In the genomic region with DNA sequence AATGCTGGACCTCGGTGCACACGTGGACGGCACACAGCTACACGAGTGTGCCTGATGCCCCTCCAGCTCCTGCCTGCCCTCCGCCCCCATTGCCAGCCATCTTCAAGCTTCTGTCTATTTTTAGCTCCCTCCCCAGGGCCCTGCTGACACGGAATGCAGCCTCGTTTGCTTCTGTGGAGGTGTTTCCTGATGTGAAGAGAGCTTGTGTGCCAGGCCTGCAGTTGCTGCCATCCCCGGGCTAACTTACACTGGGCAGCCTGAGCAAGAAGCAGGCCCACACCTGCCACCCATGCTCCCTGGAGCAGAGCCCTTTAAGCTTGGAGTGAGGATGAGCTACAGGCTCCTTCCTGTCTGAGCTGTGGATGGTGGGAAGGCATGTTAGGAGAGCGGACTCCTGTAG, we compare ENCODE assay signal across 20 mouse cellular contexts. TPM values are rescaled to one million over a fixed set of nuclear protein-coding genes. Genes with fewer than 3 reads are reported as not detected.
DNase-seq lines count a peak whose midpoint lies in the region; ATAC-seq and TF ChIP-seq lines count a peak whose summit lies in the region.
"Had no signal": no experiment of that assay in that cellular context is flagged by ENCODE, and none has a peak within 500 bp of the region (broad histone marks: within the 10 kb centered on the region; RNA-seq: fewer than 3 reads in every experiment).

No protein-coding gene starts in this region.

- H3K9ac ChIP-seq in midbrain, embryonic 16.5 days (ENCODE audit: low read depth, low read length) = peak overlapping the region; percentile 10; the same call in 1 of the 2 replicates
- no peak overlapping the region for H3K9ac ChIP-seq in heart, postnatal 0 days (replicated peaks; ENCODE audit: low read depth, low read length)
- H3K9ac ChIP-seq: kidney, embryonic 15.5 days; liver, embryonic 14.5 days had no signal

- no peaks in the 10 kb centered on the region for H3K27me3 ChIP-seq in midbrain, embryonic 16.5 days (ENCODE audit: control insufficient read depth, insufficient read depth, low read depth, low read length)
- H3K27me3 ChIP-seq in midbrain, embryonic 10.5 days (ENCODE audit: low read depth, poor library complexity, severe bottlenecking) = no peaks in the 10 kb centered on the region
- no peaks in the 10 kb centered on the region for H3K27me3 ChIP-seq in heart, postnatal 0 days (ENCODE audit: control insufficient read depth, insufficient read depth, low read length)
- H3K27me3 ChIP-seq: kidney, embryonic 15.5 days had no signal

- H3K4me1 ChIP-seq in midbrain, embryonic 16.5 days (ENCODE audit: control insufficient read depth, insufficient read depth, low read length) = peaks cover 4% of the 10 kb centered on the region; the same call in 1 of the 2 replicates
- peaks cover 46% of the 10 kb centered on the region for H3K4me1 ChIP-seq in midbrain, embryonic 10.5 days
- H3K4me1 ChIP-seq in heart, postnatal 0 days (ENCODE audit: control insufficient read depth, insufficient read depth) = peaks cover 54% of the 10 kb centered on the region

- peak; percentile 43 for DNase-seq in gastrocnemius, adult 18-20 months (ENCODE audit: low spot score)
- DNase-seq in gastrocnemius, postnatal 14 days = no peak
- DNase-seq in midbrain, embryonic 10.5 days (ENCODE audit: low spot score) = no peak
- peak; percentile 90 for DNase-seq in heart, postnatal 0 days (ENCODE audit: low spot score)
- DNase-seq in frontal cortex, postnatal 25 days (ENCODE audit: low spot score in 2 of 2) = no peak
- DNase-seq in frontal cortex, postnatal 10 days (ENCODE audit: low spot score in 2 of 2) = no peak
- DNase-seq in left cerebral cortex, adult 18-20 months (ENCODE audit: low spot score in 2 of 2) = no peak
- DNase-seq: cerebellum, postnatal 36 days; lung, postnatal 10 days; spleen, adult 18-20 months; thymus, postnatal 4 days had no signal

- TF ChIP-seq EP300 in heart, postnatal 0 days (IDR thresholded peaks at IDR 0.05; ENCODE audit: low read depth) = peak; percentile 47; the same call in 1 of the 2 replicates

- H3K4me3 ChIP-seq in midbrain, embryonic 16.5 days (ENCODE audit: low read depth, low read length) = no peak overlapping the region
- H3K4me3 ChIP-seq in midbrain, embryonic 10.5 days = no peak overlapping the region
- H3K4me3 ChIP-seq in heart, postnatal 0 days (ENCODE audit: low read depth, low read length) = no peak overlapping the region
- H3K4me3 ChIP-seq: kidney, embryonic 15.5 days had no signal

- peaks cover 3% of the 10 kb centered on the region for H3K36me3 ChIP-seq in midbrain, embryonic 16.5 days (ENCODE audit: control insufficient read depth, insufficient read depth, low read length)
- peaks cover 25% of the 10 kb centered on the region for H3K36me3 ChIP-seq in midbrain, embryonic 10.5 days
- H3K36me3 ChIP-seq in heart, postnatal 0 days (replicated peaks; ENCODE audit: control insufficient read depth, insufficient read depth, low read length) = peaks cover 6% of the 10 kb centered on the region; the same call in 1 of the 2 replicates
- H3K36me3 ChIP-seq: kidney, embryonic 15.5 days had no signal

- 70% methylated on average over 9 of the region's 9 CpGs for WGBS in midbrain, embryonic 16.5 days
- 69% methylated on average over 9 of the region's 9 CpGs for WGBS in midbrain, embryonic 10.5 days
- WGBS in heart, postnatal 0 days = 23% methylated on average over 9 of the region's 9 CpGs

- H3K9me3 ChIP-seq in midbrain, embryonic 16.5 days (replicated peaks; ENCODE audit: control insufficient read depth, low read length, poor library complexity, severe bottlenecking) = no peaks in the 10 kb centered on the region
- H3K9me3 ChIP-seq in midbrain, embryonic 10.5 days (replicated peaks) = no peaks in the 10 kb centered on the region
- no peaks in the 10 kb centered on the region for H3K9me3 ChIP-seq in heart, postnatal 0 days (replicated peaks; ENCODE audit: control insufficient read depth, low read length)
- H3K9me3 ChIP-seq: kidney, embryonic 15.5 days had no signal

- H3K4me2 ChIP-seq in midbrain, embryonic 16.5 days (ENCODE audit: low read length) = no peak overlapping the region
- H3K4me2 ChIP-seq in heart, postnatal 0 days (ENCODE audit: low read depth, low read length) = peak overlapping the region; percentile 39; the same call in 1 of the 2 replicates
- H3K4me2 ChIP-seq: kidney, embryonic 15.5 days had no signal

- H3K27ac ChIP-seq in midbrain, embryonic 16.5 days (ENCODE audit: low read length) = no peak overlapping the region
- no peak overlapping the region for H3K27ac ChIP-seq in midbrain, embryonic 10.5 days (replicated peaks)
- peak overlapping the region; percentile 90 for H3K27ac ChIP-seq in heart, postnatal 0 days (ENCODE audit: low read depth)
- H3K27ac ChIP-seq: kidney, embryonic 15.5 days had no signal

- intact Hi-C loops in gastrocnemius, postnatal 14 days (cut with DNase I; ENCODE audit: low total_unique reads) = no loop called here

- no peak for ATAC-seq in midbrain, embryonic 16.5 days
- peak; percentile 77 for ATAC-seq in heart, postnatal 0 days (ENCODE audit: insufficient read depth, low read depth)

- TF ChIP-seq CTCF in heart, postnatal 0 days (IDR thresholded peaks at IDR 0.05; ENCODE audit: low read depth) = no peak

RNA-seq across cellular contexts. Expression of gene Gpr153, which starts 11.8 kb away (rescaled TPM):
- total RNA-seq in gastrocnemius, adult 18-20 months (2021) = 1 to 10 TPM; 3.4 to 4.5 TPM
- 10 to 100 TPM; 18.0 to 21.0 TPM for total RNA-seq in gastrocnemius, postnatal 14 days (2021)
- 13.8 and 16.2 TPM in 2 replicates for polyA plus RNA-seq in midbrain, embryonic 16.5 days (2015; fragmentation: Nextera tagmentation; extraction: Ambion mirVana)
- 7.0 and 7.7 TPM in 2 replicates for polyA plus RNA-seq in midbrain, embryonic 10.5 days (2016; fragmentation: Nextera tagmentation; extraction: Ambion mirVana)
- 50.8 and 56.4 TPM in 2 replicates for total RNA-seq in heart, postnatal 0 days (2014; rRNA removed; ENCODE audit: low replicate concordance)
- 5.0 TPM in 2 replicates for polyA plus RNA-seq in heart, postnatal 0 days (2015; fragmentation: Nextera tagmentation; extraction: Ambion mirVana)
- total RNA-seq in left cerebral cortex, adult 18-20 months (2021) = 10 to 100 TPM; 26.8 to 33.4 TPM
- total RNA-seq: hematopoietic stem cell, adult 5-6 weeks; megakaryocyte-erythroid progenitor cell, adult 5-6 weeks had no signal

RNA-seq across cellular contexts. Expression of gene Hes3, which starts 29.3 kb away (rescaled TPM):
- total RNA-seq in gastrocnemius, adult 18-20 months (2021) = not detected
- total RNA-seq in gastrocnemius, postnatal 14 days (2021) = not detected
- polyA plus RNA-seq in midbrain, embryonic 16.5 days (2015; fragmentation: Nextera tagmentation; extraction: Ambion mirVana) = 0.19 and 0.41 TPM in 2 replicates
- polyA plus RNA-seq in midbrain, embryonic 10.5 days (2016; fragmentation: Nextera tagmentation; extraction: Ambion mirVana) = 26.3 and 30.9 TPM in 2 replicates
- total RNA-seq in heart, postnatal 0 days (2014; rRNA removed; ENCODE audit: low replicate concordance) = not detected in 2 replicates
- polyA plus RNA-seq in heart, postnatal 0 days (2015; fragmentation: Nextera tagmentation; extraction: Ambion mirVana) = not detected in 2 replicates
- not detected for total RNA-seq in left cerebral cortex, adult 18-20 months (2021)
- total RNA-seq: hematopoietic stem cell, adult 5-6 weeks; layer of hippocampus, adult 8-10 months; megakaryocyte-erythroid progenitor cell, adult 5-6 weeks; monocyte, adult 5-6 weeks had no signal
- polyA plus RNA-seq: intestine, embryonic 14.5 days; kidney, embryonic 15.5 days; liver, embryonic 14.5 days; stomach, embryonic 16.5 days had no signal

RNA-seq across cellular contexts. Expression of gene Icmt, which starts 34.8 kb away (rescaled TPM):
- 10 to 100 TPM; 19.8 to 19.9 TPM for total RNA-seq in gastrocnemius, adult 18-20 months (2021)
- total RNA-seq in gastrocnemius, postnatal 14 days (2021) = 10 to 100 TPM; 16.0 to 19.0 TPM
- 20.6 and 20.7 TPM in 2 replicates for polyA plus RNA-seq in midbrain, embryonic 16.5 days (2015; fragmentation: Nextera tagmentation; extraction: Ambion mirVana)
- 26.8 and 27.6 TPM in 2 replicates for polyA plus RNA-seq in midbrain, embryonic 10.5 days (2016; fragmentation: Nextera tagmentation; extraction: Ambion mirVana)
- 26.1 and 38.0 TPM in 2 replicates for total RNA-seq in heart, postnatal 0 days (2014; rRNA removed; ENCODE audit: low replicate concordance)
- 12.7 and 15.0 TPM in 2 replicates for polyA plus RNA-seq in heart, postnatal 0 days (2015; fragmentation: Nextera tagmentation; extraction: Ambion mirVana)
- total RNA-seq in left cerebral cortex, adult 18-20 months (2021) = 10 to 100 TPM; 49.8 to 58.4 TPM

RNA-seq across cellular contexts. Expression of gene Rnf207, which starts 56.6 kb away (rescaled TPM):
- not detected for total RNA-seq in gastrocnemius, adult 18-20 months (2021)
- total RNA-seq in gastrocnemius, postnatal 14 days (2021) = not detected
- polyA plus RNA-seq in midbrain, embryonic 16.5 days (2015; fragmentation: Nextera tagmentation; extraction: Ambion mirVana) = 6.4 and 9.5 TPM in 2 replicates
- polyA plus RNA-seq in midbrain, embryonic 10.5 days (2016; fragmentation: Nextera tagmentation; extraction: Ambion mirVana) = 1.5 and 2.4 TPM in 2 replicates
- total RNA-seq in heart, postnatal 0 days (2014; rRNA removed; ENCODE audit: low replicate concordance) = 171 and 226 TPM in 2 replicates
- polyA plus RNA-seq in heart, postnatal 0 days (2015; fragmentation: Nextera tagmentation; extraction: Ambion mirVana) = 109 and 115 TPM in 2 replicates
- 10 to 100 TPM; 18.9 to 20.8 TPM for total RNA-seq in left cerebral cortex, adult 18-20 months (2021)
- total RNA-seq: megakaryocyte-erythroid progenitor cell, adult 5-6 weeks; monocyte, adult 5-6 weeks had no signal

Comparison
In these comparisons a context has a peak if more than half of its experiments do, and no peak if none do; other contexts are left out.
1. DNase-seq: peak in gastrocnemius, adult 18-20 months (single experiment) and heart, postnatal 0 days (single experiment); none in gastrocnemius, postnatal 14 days (single experiment), midbrain, embryonic 10.5 days (single experiment), frontal cortex, postnatal 25 days (0 of 2), frontal cortex, postnatal 10 days (0 of 2) and left cerebral cortex, adult 18-20 months (0 of 2).